Comparison of ENCODE assay signal across 16 mouse cellular contexts in the genomic region with DNA sequence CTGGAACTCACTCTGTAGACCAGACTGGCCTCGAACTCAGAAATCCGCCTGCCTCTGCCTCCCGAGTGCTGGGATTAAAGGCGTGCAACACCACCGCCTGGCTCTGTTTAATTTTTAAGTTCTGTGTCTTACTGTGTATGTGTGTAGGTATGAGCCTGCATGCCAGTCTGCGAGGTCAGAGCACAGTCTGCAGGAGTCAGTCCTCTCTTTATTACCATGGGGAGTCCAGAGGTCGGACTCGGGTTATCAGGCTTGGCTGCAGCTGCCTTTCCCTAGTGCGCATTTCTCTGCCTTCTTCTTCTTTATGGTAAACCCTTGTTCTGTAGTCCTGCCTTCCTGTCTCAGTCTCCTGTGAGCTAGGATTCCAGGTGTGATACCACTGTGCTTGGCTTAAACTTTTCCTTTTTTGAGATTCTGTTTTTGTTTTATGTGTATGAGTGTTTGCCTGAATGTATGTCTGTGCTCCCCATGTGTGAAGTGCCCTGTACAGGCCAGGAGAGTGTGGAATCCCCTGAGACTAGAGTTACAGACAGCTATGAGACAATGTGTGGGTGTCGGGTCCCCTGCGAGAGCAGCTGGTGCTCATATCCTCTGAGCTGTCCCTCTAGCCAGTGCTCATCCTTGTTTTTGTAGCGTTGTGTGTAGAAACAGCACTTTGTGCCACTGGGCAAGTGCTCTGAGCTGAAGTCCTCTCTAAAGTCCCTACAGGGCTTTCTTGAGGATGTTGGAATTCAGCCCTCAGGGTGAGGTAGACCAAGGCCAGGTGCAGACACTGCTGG. TPM values are rescaled to one million over a fixed set of nuclear protein-coding genes. Genes with fewer than 3 reads are reported as not detected.
DNase-seq lines count a peak whose midpoint lies in the region; ATAC-seq and TF ChIP-seq lines count a peak whose summit lies in the region.
"Had no signal": no experiment of that assay in that cellular context is flagged by ENCODE, and none has a peak within 500 bp of the region (broad histone marks: within the 10 kb centered on the region; RNA-seq: fewer than 3 reads in every experiment).

No protein-coding gene starts in this region.

- H3K9ac ChIP-seq in heart, embryonic 14.5 days (ENCODE audit: low read length), result no peak overlapping the region
- H3K9ac ChIP-seq in intestine, embryonic 15.5 days, result no peak overlapping the region
- H3K9ac ChIP-seq in neural tube, embryonic 15.5 days (replicated peaks), result no peak overlapping the region

- no peak for DNase-seq in heart, postnatal 36 days
- DNase-seq in lung, postnatal 25 days (ENCODE audit: low spot score), result peak; percentile 35
- DNase-seq in lung, postnatal 10 days, result no peak
- no peak for DNase-seq in thymus, adult 2 months
- no peak for DNase-seq in layer of hippocampus, adult 8-10 months (ENCODE audit: low spot score in 2 of 2)
- DNase-seq: adrenal gland, postnatal 14 days; heart, postnatal 14 days; kidney, adult 11 months; kidney, postnatal 10 days; retina, postnatal 1 day; thymus, postnatal 25 days had no signal

- no peak for ATAC-seq in heart, embryonic 14.5 days (ENCODE audit: insufficient number of reproducible peaks, insufficient read depth, low FRiP score, low read depth)
- peak; percentile 85 for ATAC-seq in intestine, embryonic 15.5 days
- no peak for ATAC-seq in neural tube, embryonic 15.5 days (ENCODE audit: low FRiP score)

- H3K27ac ChIP-seq in heart, embryonic 14.5 days (replicated peaks in 1 of 2; ENCODE audit: control insufficient read depth in 1 of 2, insufficient read depth in 1 of 2, low read depth in 2 of 2, low read length in 2 of 2), result peak overlapping the region; percentile 27 to 69; a peak in 2 of 4 replicates
- 0 out of 2 replicates have a peak overlapping the region, but pooled peaks have one; percentile 24 for H3K27ac ChIP-seq in intestine, embryonic 15.5 days
- H3K27ac ChIP-seq in neural tube, embryonic 15.5 days (replicated peaks), result peak overlapping the region; percentile 79
- H3K27ac ChIP-seq in thymus, adult 2 months (ENCODE audit: control insufficient read depth, insufficient read depth, low read length), result no peak overlapping the region

- intact Hi-C loops in heart, postnatal 36 days (cut with DNase I), result no loop called here

- no peak for TF ChIP-seq POLR2A in thymus, adult 2 months (IDR thresholded peaks at IDR 0.05; ENCODE audit: control insufficient read depth, extremely low read depth, insufficient read depth, low read length, poor library complexity)

- H3K4me2 ChIP-seq in heart, embryonic 14.5 days (ENCODE audit: low read length), result no peak overlapping the region
- no peak overlapping the region for H3K4me2 ChIP-seq in intestine, embryonic 15.5 days (replicated peaks)
- H3K4me2 ChIP-seq in neural tube, embryonic 15.5 days, result no peak overlapping the region

- H3K36me3 ChIP-seq in heart, embryonic 14.5 days (ENCODE audit: control insufficient read depth, insufficient read depth, low read length), result peaks cover 39% of the 10 kb centered on the region
- no peaks in the 10 kb centered on the region; the same call in 1 of the 2 replicates for H3K36me3 ChIP-seq in intestine, embryonic 15.5 days
- peaks cover 24% of the 10 kb centered on the region for H3K36me3 ChIP-seq in neural tube, embryonic 15.5 days
- H3K36me3 ChIP-seq in thymus, adult 2 months (ENCODE audit: control insufficient read depth, insufficient read depth, low read length), result no peaks in the 10 kb centered on the region; the same call in 1 of the 2 replicates

- H3K4me1 ChIP-seq in heart, embryonic 14.5 days (ENCODE audit: control insufficient read depth in 2 of 2, insufficient read depth in 2 of 2, low read length in 2 of 2), result peaks cover 0 to 4% of the 10 kb centered on the region in 2 experiments; a peak in 1 of 4 replicates
- H3K4me1 ChIP-seq in intestine, embryonic 15.5 days (replicated peaks), result peaks cover 7% of the 10 kb centered on the region
- H3K4me1 ChIP-seq in neural tube, embryonic 15.5 days, result peaks cover 27% of the 10 kb centered on the region
- H3K4me1 ChIP-seq in thymus, adult 2 months (replicated peaks; ENCODE audit: control insufficient read depth, insufficient read depth, low read length), result no peaks in the 10 kb centered on the region

- WGBS in heart, embryonic 14.5 days, result 82% methylated on average over 12 of the region's 12 CpGs
- 64% methylated on average over 12 of the region's 12 CpGs for WGBS in intestine, embryonic 15.5 days
- 87% methylated on average over 12 of the region's 12 CpGs for WGBS in neural tube, embryonic 15.5 days
- 96% methylated on average over 12 of the region's 12 CpGs for WGBS in thymus, adult 2 months

- H3K4me3 ChIP-seq in heart, embryonic 14.5 days (ENCODE audit: control insufficient read depth in 1 of 2, insufficient read depth in 1 of 2, low read depth in 1 of 2, low read length in 2 of 2), result no peak overlapping the region
- H3K4me3 ChIP-seq in intestine, embryonic 15.5 days (replicated peaks), result no peak overlapping the region
- no peak overlapping the region for H3K4me3 ChIP-seq in neural tube, embryonic 15.5 days (replicated peaks)
- no peak overlapping the region for H3K4me3 ChIP-seq in thymus, adult 2 months (ENCODE audit: control insufficient read depth, insufficient read depth, low read length)
- H3K4me3 ChIP-seq: megakaryocyte, embryonic 14.5 days had no signal

- no peaks in the 10 kb centered on the region for H3K9me3 ChIP-seq in heart, embryonic 14.5 days (ENCODE audit: control insufficient read depth, low read length)
- no peaks in the 10 kb centered on the region for H3K9me3 ChIP-seq in intestine, embryonic 15.5 days
- H3K9me3 ChIP-seq in neural tube, embryonic 15.5 days (replicated peaks), result no peaks in the 10 kb centered on the region
- H3K9me3 ChIP-seq: megakaryocyte, embryonic 14.5 days had no signal

- no peak for TF ChIP-seq CTCF in thymus, adult 2 months (IDR thresholded peaks at IDR 0.05; ENCODE audit: borderline replicate concordance, control insufficient read depth, extremely low read depth, insufficient read depth, low read length, poor library complexity)

- no peaks in the 10 kb centered on the region for H3K27me3 ChIP-seq in heart, embryonic 14.5 days (ENCODE audit: control insufficient read depth, insufficient read depth, low read length)
- no peaks in the 10 kb centered on the region for H3K27me3 ChIP-seq in intestine, embryonic 15.5 days (replicated peaks)
- H3K27me3 ChIP-seq in neural tube, embryonic 15.5 days (replicated peaks), result no peaks in the 10 kb centered on the region
- no peaks in the 10 kb centered on the region for H3K27me3 ChIP-seq in thymus, adult 2 months (ENCODE audit: control insufficient read depth, insufficient read depth, low read length)
- H3K27me3 ChIP-seq: megakaryocyte, embryonic 14.5 days had no signal

RNA-seq across cellular contexts. Expression of gene Gpr153, which starts 46.1 kb away (rescaled TPM):
- 14.0 and 18.2 TPM in 2 replicates for polyA plus RNA-seq in heart, embryonic 14.5 days (2014; fragmentation: Nextera tagmentation; extraction: Ambion mirVana)
- 10 to 100 TPM; 10.7 to 14.0 TPM for total RNA-seq in heart, postnatal 36 days (2021)
- 7.3 and 8.1 TPM in 2 replicates for polyA plus RNA-seq in intestine, embryonic 15.5 days (2015; fragmentation: Nextera tagmentation; extraction: Ambion mirVana)
- 17.7 and 20.8 TPM in 2 replicates for polyA plus RNA-seq in neural tube, embryonic 15.5 days (2015; fragmentation: Nextera tagmentation; extraction: Ambion mirVana)
- 5.3 and 5.5 TPM in 2 replicates for polyA plus RNA-seq in thymus, adult 2 months (2012; rRNA removed)
- total RNA-seq in layer of hippocampus, adult 8-10 months (2022), result 1 to 10 TPM; 5.9 to 7.2 (median 6.6) TPM
- total RNA-seq: MEL had no signal

RNA-seq across cellular contexts. Expression of gene Acot7, which starts 50.0 kb away (rescaled TPM):
- 62.8 and 72.9 TPM in 2 replicates for polyA plus RNA-seq in heart, embryonic 14.5 days (2014; fragmentation: Nextera tagmentation; extraction: Ambion mirVana)
- 10 to 100 TPM; 58.7 to 59.1 TPM for total RNA-seq in heart, postnatal 36 days (2021)
- polyA plus RNA-seq in intestine, embryonic 15.5 days (2015; fragmentation: Nextera tagmentation; extraction: Ambion mirVana), result 57.8 and 60.0 TPM in 2 replicates
- polyA plus RNA-seq in neural tube, embryonic 15.5 days (2015; fragmentation: Nextera tagmentation; extraction: Ambion mirVana), result 402 and 456 TPM in 2 replicates
- polyA plus RNA-seq in thymus, adult 2 months (2012; rRNA removed), result 56.6 and 80.8 TPM in 2 replicates
- total RNA-seq in layer of hippocampus, adult 8-10 months (2022), result 100 to 1,000 TPM; 297 to 327 (median 321) TPM
